Mouse (Mus musculus): ENCODE measurements around the gene Cyth2. TPM values are rescaled to one million over a fixed set of nuclear protein-coding genes. Genes with fewer than 3 reads are reported as not detected.

The Cyth2 gene
- polyA plus RNA-seq, 1 experiment = 21.7 TPM

GRCm38 (mm10) chr7:45815323-45815983, 1.1 kb upstream of the Cyth2 start:
- H3K4me1 ChIP-seq (ENCODE audit: control insufficient read depth, insufficient read depth, insufficient read length) = peaks cover 4% of the 10 kb centered on the region; the same call in 1 of the 2 replicates
- no peak overlapping the region for H3K27ac ChIP-seq (ENCODE audit: insufficient read depth, low read length)
- H3K27me3 ChIP-seq (ENCODE audit: control insufficient read depth, insufficient read depth, low read length) = no peaks in the 10 kb centered on the region
- H3K36me3 ChIP-seq (ENCODE audit: control insufficient read depth, insufficient read depth, low read length) = peaks cover 18% of the 10 kb centered on the region
- TF ChIP-seq CTCF (IDR thresholded peaks at IDR 0.05; ENCODE audit: extremely low read depth, insufficient read depth, insufficient read length, insufficient replicate concordance) = no peak
- TF ChIP-seq POLR2A (IDR thresholded peaks at IDR 0.05; ENCODE audit: low read depth, low read length) = no peak
- DNase-seq (ENCODE audit: low read depth in 1 of 2, low spot score in 2 of 2) = no peak
- H3K4me3 ChIP-seq (ENCODE audit: extremely low read depth, insufficient read depth, insufficient read length) = no peak overlapping the region
- 89% methylated on average over 10 of the region's 10 CpGs for WGBS

GRCm38 (mm10) chr7:45814841-45815240, 460 bp upstream of the Cyth2 start:
- no peak for TF ChIP-seq POLR2A (IDR thresholded peaks at IDR 0.05; ENCODE audit: low read depth, low read length)
- no peak for TF ChIP-seq CTCF (IDR thresholded peaks at IDR 0.05; ENCODE audit: extremely low read depth, insufficient read depth, insufficient read length, insufficient replicate concordance)
- Histone ChIP-seq H3K4me3 (ENCODE audit: extremely low read depth, insufficient read depth, insufficient read length) (no peak overlapping the region), H3K4me1 (ENCODE audit: control insufficient read depth, insufficient read depth, insufficient read length) (peaks cover 4% of the 10 kb centered on the region; the same call in 1 of the 2 replicates), H3K36me3 (ENCODE audit: control insufficient read depth, insufficient read depth, low read length) (peaks cover 25% of the 10 kb centered on the region), H3K27me3 (ENCODE audit: control insufficient read depth, insufficient read depth, low read length) (no peaks in the 10 kb centered on the region), H3K27ac (ENCODE audit: insufficient read depth, low read length) (no peak overlapping the region)
- no peak for DNase-seq (ENCODE audit: low read depth in 1 of 2, low spot score in 2 of 2)
- 8% methylated on average over 5 of the region's 5 CpGs for WGBS

- DNase-seq (ENCODE audit: low read depth in 1 of 2, low spot score in 2 of 2) = no peak
- no peak overlapping the region for H3K27ac ChIP-seq (ENCODE audit: insufficient read depth, low read length)
- TF ChIP-seq POLR2A (IDR thresholded peaks at IDR 0.05; ENCODE audit: low read depth, low read length) = no peak
- no peak for TF ChIP-seq CTCF (IDR thresholded peaks at IDR 0.05; ENCODE audit: extremely low read depth, insufficient read depth, insufficient read length, insufficient replicate concordance)
- WGBS = 94% methylated on average over 8 of the region's 8 CpGs
- no peak overlapping the region for H3K4me3 ChIP-seq (ENCODE audit: extremely low read depth, insufficient read depth, insufficient read length)
- peaks cover 4% of the 10 kb centered on the region; the same call in 1 of the 2 replicates for H3K4me1 ChIP-seq (ENCODE audit: control insufficient read depth, insufficient read depth, insufficient read length)
- H3K36me3 ChIP-seq (ENCODE audit: control insufficient read depth, insufficient read depth, low read length) = peaks cover 43% of the 10 kb centered on the region
- H3K27me3 ChIP-seq (ENCODE audit: control insufficient read depth, insufficient read depth, low read length) = no peaks in the 10 kb centered on the region
Observed at GRCm38 (mm10) chr7:45812921-45813320, 1.5 kb downstream of the Cyth2 start.

GRCm38 (mm10) chr7:45809276-45810075, 4.9 kb downstream of the Cyth2 start:
- H3K4me3 ChIP-seq (ENCODE audit: extremely low read depth, insufficient read depth, insufficient read length) = no peak overlapping the region
- no peak overlapping the region for H3K27ac ChIP-seq (ENCODE audit: insufficient read depth, low read length)
- 85% methylated on average over 14 of the region's 14 CpGs for WGBS
- H3K27me3 ChIP-seq (ENCODE audit: control insufficient read depth, insufficient read depth, low read length) = no peaks in the 10 kb centered on the region
- DNase-seq (ENCODE audit: low read depth in 1 of 2, low spot score in 2 of 2) = no peak
- H3K36me3 ChIP-seq (ENCODE audit: control insufficient read depth, insufficient read depth, low read length) = peaks cover 51% of the 10 kb centered on the region
- H3K4me1 ChIP-seq (ENCODE audit: control insufficient read depth, insufficient read depth, insufficient read length) = 0 out of 2 replicates have a peak, but pooled peaks cover 2% of the 10 kb centered on the region
- no peak for TF ChIP-seq POLR2A (IDR thresholded peaks at IDR 0.05; ENCODE audit: low read depth, low read length)
- no peak for TF ChIP-seq CTCF (IDR thresholded peaks at IDR 0.05; ENCODE audit: extremely low read depth, insufficient read depth, insufficient read length, insufficient replicate concordance)

- TF ChIP-seq POLR2A (IDR thresholded peaks at IDR 0.05; ENCODE audit: low read depth, low read length) = no peak
- no peak for TF ChIP-seq CTCF (IDR thresholded peaks at IDR 0.05; ENCODE audit: extremely low read depth, insufficient read depth, insufficient read length, insufficient replicate concordance)
- DNase-seq (ENCODE audit: low read depth in 1 of 2, low spot score in 2 of 2) = no peak
Observed at GRCm38 (mm10) chr7:45808471-45808870, 5.9 kb downstream of the Cyth2 start.

GRCm38 (mm10) chr7:45805941-45806340, 8.4 kb downstream of the Cyth2 start:
- Histone ChIP-seq H3K27ac (ENCODE audit: insufficient read depth, low read length) (no peak overlapping the region), H3K4me3 (ENCODE audit: extremely low read depth, insufficient read depth, insufficient read length) (no peak overlapping the region), H3K4me1 (ENCODE audit: control insufficient read depth, insufficient read depth, insufficient read length) (no peaks in the 10 kb centered on the region), H3K27me3 (ENCODE audit: control insufficient read depth, insufficient read depth, low read length) (no peaks in the 10 kb centered on the region), H3K36me3 (ENCODE audit: control insufficient read depth, insufficient read depth, low read length) (peaks cover 38% of the 10 kb centered on the region)
- TF ChIP-seq POLR2A (IDR thresholded peaks at IDR 0.05; ENCODE audit: low read depth, low read length) = no peak
- DNase-seq (ENCODE audit: low read depth in 1 of 2, low spot score in 2 of 2) = no peak
- WGBS = 84% methylated on average over 5 of the region's 5 CpGs

More at GRCm38 (mm10) chr7:45808471-45808870, 5.9 kb downstream of the Cyth2 start:
- H3K27me3 ChIP-seq (ENCODE audit: control insufficient read depth, insufficient read depth, low read length) = no peaks in the 10 kb centered on the region
- H3K4me3 ChIP-seq (ENCODE audit: extremely low read depth, insufficient read depth, insufficient read length) = no peak overlapping the region
- peaks cover 51% of the 10 kb centered on the region for H3K36me3 ChIP-seq (ENCODE audit: control insufficient read depth, insufficient read depth, low read length)
- 0 out of 2 replicates have a peak, but pooled peaks cover 2% of the 10 kb centered on the region for H3K4me1 ChIP-seq (ENCODE audit: control insufficient read depth, insufficient read depth, insufficient read length)
- H3K27ac ChIP-seq (ENCODE audit: insufficient read depth, low read length) = no peak overlapping the region
- WGBS = 86% methylated on average over 11 of the region's 11 CpGs
